Mouse (Mus musculus) gastrocnemius, postnatal 36 days (tissue): Measurements from ENCODE around the gene Rnf113a1. TPM values are rescaled to one million over a fixed set of nuclear protein-coding genes. Genes with fewer than 3 reads are reported as not detected.
"Not testable (repeated sequence)": the region's sequence is repeated elsewhere in the genome, so short reads cannot be mapped to it uniquely, and the experiment has no call there.

Experiments
- DNase-seq, 2 experiments: peaks; one replicate each; pipeline ENCODE4 v3.0.0; 2022
- intact Hi-C: fragments of 180-260 bp; cut with DNase I; formaldehyde crosslinking; loops from one replicate; pipeline ENCODE4 v1.15.1; 2025
- long read RNA-seq, 2 experiments: library from polyadenylated mRNA; stranded (forward); transcript quantifications; one replicate each; pipeline ENCODE4 v2.0.0; 2021
- total RNA-seq, 2 experiments: library from RNA; stranded (reverse); gene quantifications; 2 replicates each; pipeline ENCODE4 v1.2.3; 2021

Gene Rnf113a1
- total RNA-seq: 1 to 10 TPM; 1.9 to 3.4 TPM
- long read RNA-seq, experiment 1, partial matches to known transcripts: 0 of 2 reads
- long read RNA-seq, experiment 1, other reads (novel, unspliced or antisense): 0 of 2 reads
- long read RNA-seq, experiment 2, transcript Rnf113a1-201 (1 exons, 1,223 nt): major isoform, 5 of 5 reads
- long read RNA-seq, experiment 2, partial matches to known transcripts: 0 of 5 reads
- long read RNA-seq, experiment 2, other reads (novel, unspliced or antisense): 0 of 5 reads

- intact Hi-C loops: no loop called here
- peak; percentile 56 to 75 for DNase-seq
Measured at GRCm38 (mm10) chrX:37191105-37191743, at the start of gene Rnf113a1, which contains the start of gene Ndufa1. TSS of gene Rnf113a1 (plus strand) at chrX:37191245. TSS of gene Ndufa1 (minus strand) at chrX:37191163.

- no peak for DNase-seq
- intact Hi-C loops: no loop called here
Measured at GRCm38 (mm10) chrX:37141732-37142131, 49.3 kb upstream of the Rnf113a1 start.

- DNase-seq, intact Hi-C loops: not testable (repeated sequence)
Measured at GRCm38 (mm10) chrX:37144498-37144897, 46.5 kb upstream of the Rnf113a1 start.

GRCm38 (mm10) chrX:37144954-37145353 lies 46.1 kb upstream of the Rnf113a1 start:
- intact Hi-C loops: no loop called here
- DNase-seq: no peak

- intact Hi-C loops: no loop called here
- no peak for DNase-seq
Measured at GRCm38 (mm10) chrX:37157839-37158238, 33.2 kb upstream of the Rnf113a1 start.

- intact Hi-C loops: no loop called here
- no peak for DNase-seq
Measured at GRCm38 (mm10) chrX:37161169-37161568, 29.9 kb upstream of the Rnf113a1 start.

GRCm38 (mm10) chrX:37163115-37163514 lies 27.9 kb upstream of the Rnf113a1 start:
- intact Hi-C loops: no loop called here
- no peak for DNase-seq

- intact Hi-C loops: no loop called here
- no peak for DNase-seq
Measured at GRCm38 (mm10) chrX:37167085-37167484, 24.0 kb upstream of the Rnf113a1 start.

- DNase-seq: no peak
- intact Hi-C loops: no loop called here
Measured at GRCm38 (mm10) chrX:37168742-37169141, 22.3 kb upstream of the Rnf113a1 start, which contains the start of gene Akap14. TSS of gene Akap14 (minus strand) at chrX:37168842.

- DNase-seq, intact Hi-C loops: not testable (repeated sequence)
Measured at GRCm38 (mm10) chrX:37184401-37184800, 6.6 kb upstream of the Rnf113a1 start.

- intact Hi-C loops: no loop called here
Measured at GRCm38 (mm10) chrX:37190755-37191104, 315 bp upstream of the Rnf113a1 start.

GRCm38 (mm10) chrX:37191744-37192379 lies 817 bp downstream of the Rnf113a1 start:
- intact Hi-C loops: no loop called here
- no peak for DNase-seq

More at GRCm38 (mm10) chrX:37190755-37191104, 315 bp upstream of the Rnf113a1 start:
- DNase-seq: no peak

GRCm38 (mm10) chrX:37198676-37199075 lies 7.6 kb downstream of the Rnf113a1 start:
- intact Hi-C loops: no loop called here

GRCm38 (mm10) chrX:37210941-37211340 lies 19.9 kb downstream of the Rnf113a1 start, which contains the start of gene Gm9:
TSS of gene Gm9 (minus strand) at chrX:37211041.
- intact Hi-C loops: no loop called here

More at GRCm38 (mm10) chrX:37198676-37199075, 7.6 kb downstream of the Rnf113a1 start:
- no peak for DNase-seq

GRCm38 (mm10) chrX:37222158-37222557 lies 31.1 kb downstream of the Rnf113a1 start, which contains the start of gene Rhox1:
TSS of gene Rhox1 (minus strand) at chrX:37222258.
- intact Hi-C loops, DNase-seq: not testable (repeated sequence)

More at GRCm38 (mm10) chrX:37210941-37211340, 19.9 kb downstream of the Rnf113a1 start, which contains the start of gene Gm9:
- no peak for DNase-seq

Other genes starting within 250 kb of the Rnf113a1 start
- 1 to 10 TPM; 1.7 to 1.9 TPM for gene Sept6, start 199.5 kb upstream of the Rnf113a1 start, total RNA-seq
- not detected for gene Sowahd, start 142.4 kb upstream of the Rnf113a1 start, total RNA-seq
- 100 to 1,000 TPM; 221 to 256 TPM for gene Rpl39, start 105.8 kb upstream of the Rnf113a1 start, total RNA-seq
- gene Upf3b, start 80.9 kb upstream of the Rnf113a1 start, total RNA-seq: 1 to 10 TPM; 8.4 to 9.7 TPM
- 1 to 10 TPM; 5.6 to 8.8 TPM for gene Nkap, start 64.5 kb upstream of the Rnf113a1 start, total RNA-seq
- gene Akap14, start 22.4 kb upstream of the Rnf113a1 start, total RNA-seq: not detected
- 100 to 1,000 TPM; 353 to 410 TPM for gene Ndufa1, start 82 bp upstream of the Rnf113a1 start, total RNA-seq
- not detected for gene Gm9, start 19.8 kb downstream of the Rnf113a1 start, total RNA-seq
- not detected for gene Rhox1, start 31.0 kb downstream of the Rnf113a1 start, total RNA-seq
- not detected for gene Rhox2a, start 53.7 kb downstream of the Rnf113a1 start, total RNA-seq
- not detected for gene Rhox3a, start 58.7 kb downstream of the Rnf113a1 start, total RNA-seq
- gene Rhox4a, start 74.1 kb downstream of the Rnf113a1 start, total RNA-seq: not detected
- not detected for gene Rhox3a2, start 188.8 kb downstream of the Rnf113a1 start, total RNA-seq
- not detected for gene Rhox4a2, start 199.6 kb downstream of the Rnf113a1 start, total RNA-seq
- gene Rhox2b, start 220.8 kb downstream of the Rnf113a1 start, total RNA-seq: not detected
- gene Rhox4b, start 241.2 kb downstream of the Rnf113a1 start, total RNA-seq: not detected